Comparison of ENCODE assay signal across 22 mouse cellular contexts in genomic region chr1:20679744-20680341, GRCm38 (mm10). TPM values are rescaled to one million over a fixed set of nuclear protein-coding genes. Genes with fewer than 3 reads are reported as not detected.
A peak's percentile ranks its signal among the peaks of the same experiment; 100 is the strongest.
DNase-seq lines count a peak whose midpoint lies in the region; ATAC-seq and TF ChIP-seq lines count a peak whose summit lies in the region.
"Had no signal": no experiment of that assay in that cellular context is flagged by ENCODE, and none has a peak within 500 bp of the region (broad histone marks: within the 10 kb centered on the region; RNA-seq: fewer than 3 reads in every experiment).

No protein-coding gene starts in this region.

- no peaks in the 10 kb centered on the region for H3K79me2 ChIP-seq in myocyte (ENCODE audit: control insufficient read depth, insufficient read depth)

- no peaks in the 10 kb centered on the region for H3K36me3 ChIP-seq in heart, embryonic 11.5 days (ENCODE audit: control insufficient read depth, insufficient read depth, low read length)
- H3K36me3 ChIP-seq in midbrain, embryonic 12.5 days, result no peaks in the 10 kb centered on the region
- H3K36me3 ChIP-seq in midbrain, embryonic 13.5 days, result no peaks in the 10 kb centered on the region
- H3K36me3 ChIP-seq in myocyte (ENCODE audit: control insufficient read depth, insufficient read depth), result peaks cover 33% of the 10 kb centered on the region
- H3K36me3 ChIP-seq: embryonic facial prominence, embryonic 10.5 days; embryonic facial prominence, embryonic 12.5 days; forebrain, embryonic 15.5 days had no signal

- H3K4me2 ChIP-seq in heart, embryonic 11.5 days, result no peak overlapping the region
- H3K4me2 ChIP-seq in midbrain, embryonic 12.5 days (replicated peaks), result no peak overlapping the region
- no peak overlapping the region for H3K4me2 ChIP-seq in midbrain, embryonic 13.5 days (replicated peaks)
- peak overlapping the region; percentile 47 for H3K4me2 ChIP-seq in myocyte (ENCODE audit: low read depth)
- H3K4me2 ChIP-seq: embryonic facial prominence, embryonic 12.5 days; forebrain, embryonic 15.5 days had no signal

- no peaks in the 10 kb centered on the region for H3K4me1 ChIP-seq in heart, embryonic 11.5 days (ENCODE audit: control insufficient read depth, insufficient read depth, low read length)
- peaks cover 4% of the 10 kb centered on the region for H3K4me1 ChIP-seq in midbrain, embryonic 12.5 days
- 0 out of 2 replicates have a peak, but pooled peaks cover 4% of the 10 kb centered on the region for H3K4me1 ChIP-seq in midbrain, embryonic 13.5 days (replicated peaks)
- H3K4me1 ChIP-seq: embryonic facial prominence, embryonic 10.5 days; embryonic facial prominence, embryonic 12.5 days; forebrain, embryonic 15.5 days had no signal

- no peak overlapping the region for H3ac ChIP-seq in myocyte (ENCODE audit: control insufficient read depth, insufficient read length)

- H3K27ac ChIP-seq in heart, embryonic 11.5 days (ENCODE audit: low read depth, low read length), result no peak overlapping the region
- H3K27ac ChIP-seq in midbrain, embryonic 12.5 days (replicated peaks), result no peak overlapping the region
- H3K27ac ChIP-seq in midbrain, embryonic 13.5 days, result no peak overlapping the region
- H3K27ac ChIP-seq: embryonic facial prominence, embryonic 10.5 days; embryonic facial prominence, embryonic 12.5 days; forebrain, embryonic 15.5 days had no signal

- no peak for ATAC-seq in heart, embryonic 11.5 days (replicated peaks; ENCODE audit: insufficient number of reproducible peaks, low FRiP score, low TSS enrichment)
- 0 out of 2 replicates have a peak, but pooled peaks have one; percentile 36 for ATAC-seq in midbrain, embryonic 12.5 days (ENCODE audit: low FRiP score, low read depth)
- ATAC-seq in midbrain, embryonic 13.5 days, result no peak
- ATAC-seq: forebrain, embryonic 15.5 days; forebrain, postnatal 0 days had no signal

- H3K9me3 ChIP-seq in heart, embryonic 11.5 days (replicated peaks; ENCODE audit: control insufficient read depth, low read length), result no peaks in the 10 kb centered on the region
- H3K9me3 ChIP-seq in midbrain, embryonic 12.5 days, result no peaks in the 10 kb centered on the region
- no peaks in the 10 kb centered on the region for H3K9me3 ChIP-seq in midbrain, embryonic 13.5 days
- H3K9me3 ChIP-seq: embryonic facial prominence, embryonic 10.5 days; embryonic facial prominence, embryonic 12.5 days; forebrain, embryonic 15.5 days had no signal

- WGBS in heart, embryonic 11.5 days (ENCODE audit: insufficient replicate concordance), result 77% methylated on average over 5 of the region's 5 CpGs
- 88% methylated on average over 5 of the region's 5 CpGs for WGBS in midbrain, embryonic 12.5 days
- 87% methylated on average over 5 of the region's 5 CpGs for WGBS in midbrain, embryonic 13.5 days

- H3K27me3 ChIP-seq in heart, embryonic 11.5 days (ENCODE audit: control insufficient read depth, insufficient read depth, low read length), result no peaks in the 10 kb centered on the region
- H3K27me3 ChIP-seq in midbrain, embryonic 12.5 days, result no peaks in the 10 kb centered on the region
- H3K27me3 ChIP-seq in midbrain, embryonic 13.5 days, result no peaks in the 10 kb centered on the region
- no peaks in the 10 kb centered on the region for H3K27me3 ChIP-seq in myocyte (ENCODE audit: control insufficient read depth, insufficient read depth, insufficient read length)
- H3K27me3 ChIP-seq: embryonic facial prominence, embryonic 12.5 days; forebrain, embryonic 15.5 days had no signal

- H3K4me3 ChIP-seq in heart, embryonic 11.5 days (ENCODE audit: low read depth, low read length), result no peak overlapping the region
- H3K4me3 ChIP-seq in midbrain, embryonic 12.5 days, result no peak overlapping the region
- no peak overlapping the region for H3K4me3 ChIP-seq in midbrain, embryonic 13.5 days (replicated peaks)
- no peak overlapping the region for H3K4me3 ChIP-seq in myocyte
- H3K4me3 ChIP-seq: embryonic facial prominence, embryonic 10.5 days; embryonic facial prominence, embryonic 12.5 days; forebrain, embryonic 15.5 days had no signal

- no peak overlapping the region for H3K9ac ChIP-seq in heart, embryonic 11.5 days (ENCODE audit: low read depth, low read length)
- no peak overlapping the region for H3K9ac ChIP-seq in midbrain, embryonic 12.5 days (replicated peaks)
- H3K9ac ChIP-seq in midbrain, embryonic 13.5 days (replicated peaks), result no peak overlapping the region
- H3K9ac ChIP-seq: embryonic facial prominence, embryonic 12.5 days; forebrain, embryonic 15.5 days; forebrain, postnatal 0 days had no signal

- DNase-seq in heart, adult 11 months, result peak; percentile 64
- no peak for DNase-seq in frontal cortex, postnatal 14 days (ENCODE audit: low spot score in 2 of 2)
- DNase-seq: adrenal gland, adult 2 months; adrenal gland, postnatal 10 days; adrenal gland, postnatal 25 days; cerebellum, adult 11-12 months; cerebellum, adult 2 months; cerebellum, adult 9-10 months; cerebellum, postnatal 10 days; cerebellum, postnatal 25 days; forebrain, postnatal 0 days had no signal

- peak; percentile 72 for TF ChIP-seq POLR2A in myocyte (IDR thresholded peaks at IDR 0.05; ENCODE audit: insufficient read length, low read depth)

TF ChIP-seq in myocyte, 11 proteins besides CTCF, POLR2A, EP300 and RAD21:
- no peak for TF ChIP-seq MYOG (IDR thresholded peaks at IDR 0.05; ENCODE audit: control insufficient read depth in 1 of 3, insufficient read depth in 1 of 3, insufficient read length in 2 of 3, low read depth in 2 of 3)
- TF ChIP-seq REST (IDR thresholded peaks at IDR 0.05; ENCODE audit: insufficient read depth, insufficient read length), result no peak
- TF ChIP-seq TCF3 (IDR thresholded peaks at IDR 0.05; ENCODE audit: insufficient read length, low read depth), result no peak
- TF ChIP-seq MYOD1 (IDR thresholded peaks at IDR 0.05; ENCODE audit: control insufficient read depth in 1 of 3, insufficient read length in 2 of 3, low read depth in 2 of 3), result no peak
- peak; percentile 97 for TF ChIP-seq POLR2AphosphoS2 (IDR thresholded peaks at IDR 0.05; ENCODE audit: insufficient read length, low read depth)
- TF ChIP-seq E2F4 (IDR thresholded peaks at IDR 0.05; ENCODE audit: insufficient read depth), result no peak

RNA-seq across cellular contexts. Expression of gene Il17a, which starts 50.9 kb away (rescaled TPM):
- not detected in 2 replicates for polyA plus RNA-seq in heart, embryonic 11.5 days (2014; fragmentation: Nextera tagmentation; extraction: Ambion mirVana)
- not detected in 2 replicates for polyA plus RNA-seq in midbrain, embryonic 12.5 days (2016; fragmentation: Nextera tagmentation; extraction: Ambion mirVana)
- not detected in 2 replicates for polyA plus RNA-seq in midbrain, embryonic 13.5 days (2015; fragmentation: Nextera tagmentation; extraction: Ambion mirVana)
- not detected for polyA plus RNA-seq in myocyte (2012; fragmentation: generic; extraction: Trizol)
- polyA plus RNA-seq: adrenal gland, adult 2 months; C2C12; cerebellum, adult 2 months; cortical plate, adult 2 months; embryonic facial prominence, embryonic 10.5 days; embryonic facial prominence, embryonic 12.5 days; embryonic facial prominence, embryonic 14.5 days; forebrain, embryonic 11.5 days; forebrain, embryonic 15.5 days; forebrain, postnatal 0 days had no signal
